Mouse (Mus musculus) midbrain, embryonic 11.5 days (tissue): ENCODE measurements around the gene Trappc10. TPM values are rescaled to one million over a fixed set of nuclear protein-coding genes. Genes with fewer than 3 reads are reported as not detected.
"Not testable (repeated sequence)": the region's sequence is repeated elsewhere in the genome, so short reads cannot be mapped to it uniquely, and the experiment has no call there.

ENCODE experiments used
- ATAC-seq: fragments of 200-750 bp; cut with Nextera tagmentation; 2 replicates; pipeline ENCODE4 v1.8.0; 2017; ENCODE audit warnings: moderate TSS enrichment, moderate library complexity; ENCODE audit not compliant: low FRiP score
- DNase-seq: peaks from one replicate; pipeline ENCODE4 v3.0.0; 2015; ENCODE audit warnings: low spot score; ENCODE audit errors: missing footprints
- H3K27ac ChIP-seq: fragments of 300-500 bp; sonication (generic); 2 replicates; pipeline ENCODE4 v1.5.1; 2014; ENCODE audit warnings: low read depth, low read length
- H3K27me3 ChIP-seq: fragments of 300-500 bp; sonication (generic); 2 replicates; pipeline ENCODE4 v1.6.1; 2014; ENCODE audit warnings: mild to moderate bottlenecking, low read length, moderate library complexity, mixed read lengths; ENCODE audit not compliant: control insufficient read depth, insufficient read depth
- H3K36me3 ChIP-seq: fragments of 300-500 bp; sonication (generic); 2 replicates; pipeline ENCODE4 v1.6.1; 2014; ENCODE audit warnings: mild to moderate bottlenecking, low read length, moderate library complexity, mixed read lengths; ENCODE audit not compliant: control insufficient read depth, insufficient read depth
- H3K4me1 ChIP-seq: fragments of 300-500 bp; sonication (generic); 2 replicates; pipeline ENCODE4 v1.6.1; 2014; ENCODE audit warnings: low read length; ENCODE audit not compliant: control insufficient read depth, insufficient read depth
- H3K4me2 ChIP-seq: fragments of 300-500 bp; sonication (generic); 2 replicates; pipeline ENCODE4 v1.6.1; 2014; ENCODE audit warnings: mild to moderate bottlenecking, moderate library complexity
- H3K4me3 ChIP-seq: fragments of 300-500 bp; sonication (generic); 2 replicates; pipeline ENCODE4 v1.5.1; 2014; ENCODE audit warnings: low read depth, low read length
- H3K9ac ChIP-seq: fragments of 300-500 bp; sonication (generic); 2 replicates; pipeline ENCODE4 v1.6.1; 2014; ENCODE audit warnings: low read length
- H3K9me3 ChIP-seq: fragments of 300-500 bp; sonication (generic); 2 replicates; pipeline ENCODE4 v1.6.1; 2016; ENCODE audit warnings: low read length; ENCODE audit not compliant: control insufficient read depth
- WGBS: fragments of 180-500 bp; shearing (Covaris S2); extraction: QIAGEN DNeasy Blood & Tissue Kit; methylation state at CpG from one replicate; pipeline ENCODE4 v1.1.7; 2014; 5-methylcytosine and 5-hydroxymethylcytosine counted together
- polyA plus RNA-seq: library from polyadenylated mRNA; unstranded; fragments of >200 nt; fragmentation: Nextera tagmentation; extraction: Ambion mirVana; gene quantifications from 2 replicates; pipeline ENCODE4 v1.2.1, GENCODE M21; 2014

The Trappc10 gene
- polyA plus RNA-seq, 1 experiment from 2014 or later = 16.7 TPM

- H3K27ac ChIP-seq = no peak overlapping the region
- no peak overlapping the region for H3K4me3 ChIP-seq
- H3K9ac ChIP-seq = no peak overlapping the region
- H3K36me3 ChIP-seq = peaks cover 16% of the 10 kb centered on the region
- DNase-seq (no peak), ATAC-seq (no peak)
- H3K4me2 ChIP-seq = no peak overlapping the region
- no peaks in the 10 kb centered on the region for H3K27me3 ChIP-seq
- H3K4me1 ChIP-seq = no peaks in the 10 kb centered on the region
- no peaks in the 10 kb centered on the region for H3K9me3 ChIP-seq
- WGBS = 69% methylated on average over 6 of the region's 6 CpGs
Measured at GRCm38 (mm10) chr10:78211311-78211710, 33.1 kb downstream of the Trappc10 start.

- H3K9ac ChIP-seq = no peak overlapping the region
- no peak overlapping the region for H3K4me2 ChIP-seq
- ATAC-seq (no peak), DNase-seq (no peak)
- no peaks in the 10 kb centered on the region for H3K9me3 ChIP-seq
- H3K27ac ChIP-seq = no peak overlapping the region
- WGBS = 88% methylated on average over 4 of the region's 4 CpGs
- peaks cover 30% of the 10 kb centered on the region for H3K36me3 ChIP-seq
- H3K27me3 ChIP-seq = no peaks in the 10 kb centered on the region
- no peak overlapping the region for H3K4me3 ChIP-seq
- no peaks in the 10 kb centered on the region for H3K4me1 ChIP-seq
Measured at GRCm38 (mm10) chr10:78201182-78201581, 43.3 kb downstream of the Trappc10 start.

DNA sequence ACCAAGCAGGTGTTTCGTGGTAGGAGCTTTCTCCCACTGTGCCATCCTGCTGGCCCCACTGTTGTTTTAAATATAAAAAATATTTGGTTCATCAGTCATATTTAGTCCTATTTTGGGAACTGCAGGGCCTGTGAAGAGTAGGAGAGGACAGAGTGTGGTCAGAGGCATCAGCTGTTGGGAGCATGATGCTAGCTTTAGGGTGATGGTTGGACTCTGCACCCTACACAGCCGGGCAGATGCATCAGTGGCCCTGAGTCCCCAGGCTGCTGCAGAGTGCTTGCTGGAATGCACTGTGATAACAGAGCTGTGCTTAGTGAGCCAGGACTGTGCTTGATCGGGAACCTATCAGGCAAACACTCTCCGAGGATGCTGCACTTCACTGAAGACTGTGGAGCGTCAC is 51.5 kb downstream of the Trappc10 start:
- H3K4me1 ChIP-seq = no peaks in the 10 kb centered on the region
- no peak overlapping the region for H3K27ac ChIP-seq
- H3K4me3 ChIP-seq = no peak overlapping the region
- H3K9ac ChIP-seq = no peak overlapping the region
- H3K27me3 ChIP-seq = no peaks in the 10 kb centered on the region
- no peaks in the 10 kb centered on the region for H3K9me3 ChIP-seq
- peaks cover 29% of the 10 kb centered on the region for H3K36me3 ChIP-seq
- DNase-seq (no peak), ATAC-seq (no peak)
- 91% methylated on average over 5 of the region's 5 CpGs for WGBS
- H3K4me2 ChIP-seq = no peak overlapping the region

GRCm38 (mm10) chr10:78186076-78186475 is 58.4 kb downstream of the Trappc10 start:
- H3K4me2 ChIP-seq, ATAC-seq, H3K27ac ChIP-seq, H3K9ac ChIP-seq, H3K4me1 ChIP-seq, DNase-seq, H3K9me3 ChIP-seq, H3K27me3 ChIP-seq, H3K4me3 ChIP-seq: not testable (repeated sequence)
- peaks cover 20% of the 10 kb centered on the region for H3K36me3 ChIP-seq
- 89% methylated on average over 4 of the region's 4 CpGs for WGBS

- ATAC-seq (peak; percentile 56; the same call in 1 of the 2 replicates), DNase-seq (peak; percentile 85)
- Histone ChIP-seq H3K27me3 (no peaks in the 10 kb centered on the region), H3K4me2 (peak overlapping the region; percentile 85), H3K9ac (peak overlapping the region; percentile 51), H3K9me3 (no peaks in the 10 kb centered on the region), H3K36me3 (peaks cover 18% of the 10 kb centered on the region), H3K4me3 (peak overlapping the region; percentile 45), H3K27ac (peak overlapping the region; percentile 48; the same call in 1 of the 2 replicates), H3K4me1 (peaks cover 6% of the 10 kb centered on the region)
- 24% methylated on average over 9 of the region's 9 CpGs for WGBS
Measured at GRCm38 (mm10) chr10:78185381-78185725, 59.1 kb downstream of the Trappc10 start.

DNA sequence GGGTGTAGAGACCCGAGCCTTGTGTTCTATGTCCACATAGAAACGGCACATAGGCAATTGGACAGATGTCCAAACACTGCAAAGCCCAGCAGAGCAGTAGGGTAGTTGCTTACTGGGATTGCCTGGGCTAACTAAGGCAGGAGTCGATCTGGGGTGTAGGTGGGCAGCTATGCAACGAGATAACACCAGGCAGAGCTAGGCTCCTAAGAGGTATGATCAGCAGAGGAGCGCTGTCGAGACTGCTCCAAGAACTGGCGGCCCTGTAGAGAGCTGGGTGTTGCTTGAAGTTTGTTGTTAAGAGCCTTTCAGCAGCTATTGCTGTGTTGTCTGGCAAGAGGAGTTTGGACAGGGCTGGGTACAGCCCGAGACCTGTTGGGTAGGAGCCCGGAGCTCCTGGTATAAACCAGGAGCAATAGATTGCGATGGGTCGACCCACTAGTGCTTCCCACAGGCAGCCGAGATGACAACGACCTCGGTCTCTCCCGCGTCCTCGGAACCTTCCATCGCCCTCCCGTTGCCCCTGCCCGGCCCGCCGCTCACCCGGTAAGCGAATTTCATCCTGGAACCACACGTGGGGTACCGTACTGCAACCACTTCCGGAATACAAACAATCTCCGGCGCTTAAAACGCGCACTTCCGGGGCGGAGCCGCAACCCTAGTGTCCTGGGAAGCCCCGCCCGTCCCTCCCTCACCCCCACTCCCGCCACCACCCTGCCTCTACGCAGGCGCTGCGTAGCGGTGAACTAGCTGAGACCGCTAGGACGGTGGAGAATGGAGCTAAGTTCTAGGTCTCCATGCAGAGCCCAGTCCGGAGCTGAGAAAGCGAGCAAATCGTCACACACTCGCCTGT is 59.7 kb downstream of the Trappc10 start, which contains the start of gene Pwp2:
Pwp2 (minus strand) TSS at position 619 of the 850 bp plus-strand sequence.
- peak within 1 kb of the TSS; percentile 45 for H3K4me3 ChIP-seq
- 2% methylated on average over 47 of the region's 47 CpGs for WGBS
- DNase-seq (peak; percentile 99), ATAC-seq (peak; percentile 97)
- peaks cover 6% of the 10 kb centered on the region for H3K4me1 ChIP-seq
- peak within 1 kb of the TSS; percentile 85 for H3K4me2 ChIP-seq
- peak within 1 kb of the TSS; percentile 59 for H3K9ac ChIP-seq
- H3K27me3 ChIP-seq = no peaks in the 10 kb centered on the region
- peaks cover 19% of the 10 kb centered on the region for H3K36me3 ChIP-seq
- H3K9me3 ChIP-seq = no peaks in the 10 kb centered on the region
- H3K27ac ChIP-seq = peak within 1 kb of the TSS; percentile 48; the same call in 1 of the 2 replicates

GRCm38 (mm10) chr10:78183577-78183976 is 60.9 kb downstream of the Trappc10 start:
- Histone ChIP-seq H3K4me2 (peak overlapping the region; percentile 85; the same call in 1 of the 2 replicates), H3K4me1 (peaks cover 6% of the 10 kb centered on the region), H3K36me3 (peaks cover 21% of the 10 kb centered on the region), H3K4me3 (no peak overlapping the region; the same call in 1 of the 2 replicates), H3K9ac (no peak overlapping the region; the same call in 1 of the 2 replicates), H3K27me3 (no peaks in the 10 kb centered on the region), H3K27ac (no peak overlapping the region), H3K9me3 (no peaks in the 10 kb centered on the region)
- WGBS = 79% methylated on average over 3 of the region's 3 CpGs
- ATAC-seq = no peak
- no peak for DNase-seq

DNA sequence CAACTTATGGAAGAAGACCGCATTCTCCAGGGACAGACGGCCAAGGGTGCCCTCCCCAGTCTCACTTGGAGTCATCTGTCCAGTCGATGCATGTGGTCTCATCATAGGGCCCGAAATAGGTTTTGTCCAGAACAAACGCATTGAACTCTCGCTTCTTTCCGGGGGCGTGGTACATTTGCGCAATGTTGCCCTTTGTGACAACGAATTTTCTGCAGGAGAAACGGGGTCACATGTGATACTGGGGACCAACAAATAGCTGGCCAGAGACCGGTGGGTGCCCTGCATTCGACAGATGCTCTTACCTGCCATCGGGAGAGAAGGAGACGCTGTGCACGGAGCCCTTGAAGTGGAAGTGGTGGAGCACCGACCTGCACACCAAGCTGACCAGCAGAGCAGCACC is 62.1 kb downstream of the Trappc10 start:
- H3K9me3 ChIP-seq = no peaks in the 10 kb centered on the region
- DNase-seq (no peak), ATAC-seq (no peak)
- H3K4me2 ChIP-seq = no peak overlapping the region
- no peak overlapping the region for H3K27ac ChIP-seq
- no peak overlapping the region for H3K9ac ChIP-seq
- H3K36me3 ChIP-seq = peaks cover 19% of the 10 kb centered on the region
- no peaks in the 10 kb centered on the region for H3K27me3 ChIP-seq
- 97% methylated on average over 17 of the region's 17 CpGs for WGBS
- H3K4me1 ChIP-seq = peaks cover 6% of the 10 kb centered on the region
- H3K4me3 ChIP-seq = no peak overlapping the region

GRCm38 (mm10) chr10:78174474-78174873 is 70.0 kb downstream of the Trappc10 start:
- H3K4me1 ChIP-seq = peaks cover 2% of the 10 kb centered on the region; the same call in 1 of the 2 replicates
- no peak overlapping the region for H3K4me2 ChIP-seq
- H3K9me3 ChIP-seq = no peaks in the 10 kb centered on the region
- ATAC-seq (no peak), DNase-seq (peak; percentile 62)
- 95% methylated on average over 5 of the region's 5 CpGs for WGBS
- no peak overlapping the region for H3K9ac ChIP-seq
- no peak overlapping the region for H3K27ac ChIP-seq
- no peak overlapping the region for H3K4me3 ChIP-seq
- H3K36me3 ChIP-seq = peaks cover 37% of the 10 kb centered on the region
- H3K27me3 ChIP-seq = no peaks in the 10 kb centered on the region
